Mouse (Mus musculus): Measurements from ENCODE around the gene Fam45a.
"Not testable (repeated sequence)": the region's sequence is repeated elsewhere in the genome, so short reads cannot be mapped to it uniquely, and the experiment has no call there.

Gene Fam45a

GRCm38 (mm10) chr19:60837747-60838146 is 26.4 kb downstream of the Fam45a start:
- in situ Hi-C loops (cut with MboI; ENCODE audit: unreplicated experiment in 2 of 2) = loop anchor here (5.0 kb wide), 1 partner anchor 250 kb away; no protein-coding TSS in a partner anchor

- in situ Hi-C loops (cut with MboI; ENCODE audit: unreplicated experiment in 2 of 2) = loop anchor here in 1 of 2 experiments (5.0 kb wide), 1 partner anchor 44 kb away; the partner anchor contains the start of gene Grk5
Observed at GRCm38 (mm10) chr19:60843324-60843723, 31.9 kb downstream of the Fam45a start.

GRCm38 (mm10) chr19:60845731-60846130 is 34.3 kb downstream of the Fam45a start:
- in situ Hi-C loops (cut with MboI; ENCODE audit: unreplicated experiment in 2 of 2) = no loop called here

GRCm38 (mm10) chr19:60860868-60861700 is 49.7 kb downstream of the Fam45a start, which contains the start of gene Sfxn4:
TSS of gene Sfxn4 (minus strand) at chr19:60861479.
- in situ Hi-C loops (cut with MboI; ENCODE audit: unreplicated experiment in 2 of 2) = no loop called here

GRCm38 (mm10) chr19:60866169-60866568 is 54.8 kb downstream of the Fam45a start:
- in situ Hi-C loops (cut with MboI; ENCODE audit: unreplicated experiment in 2 of 2) = not testable (repeated sequence)

GRCm38 (mm10) chr19:60870489-60870888 is 59.1 kb downstream of the Fam45a start:
- in situ Hi-C loops (cut with MboI; ENCODE audit: unreplicated experiment in 2 of 2) = no loop called here

GRCm38 (mm10) chr19:60871366-60871765 is 60.0 kb downstream of the Fam45a start:
- in situ Hi-C loops (cut with MboI; ENCODE audit: unreplicated experiment in 2 of 2) = no loop called here

GRCm38 (mm10) chr19:60872272-60872671 is 60.9 kb downstream of the Fam45a start:
- in situ Hi-C loops (cut with MboI; ENCODE audit: unreplicated experiment in 2 of 2) = no loop called here

GRCm38 (mm10) chr19:60873501-60873900 is 62.1 kb downstream of the Fam45a start:
- in situ Hi-C loops (cut with MboI; ENCODE audit: unreplicated experiment in 2 of 2) = no loop called here

GRCm38 (mm10) chr19:60874064-60874694 is 62.8 kb downstream of the Fam45a start, which contains the start of gene Prdx3:
TSS of gene Prdx3 (minus strand) at chr19:60874556.
- in situ Hi-C loops (cut with MboI; ENCODE audit: unreplicated experiment in 2 of 2) = no loop called here

GRCm38 (mm10) chr19:60883129-60883528 is 71.7 kb downstream of the Fam45a start:
- in situ Hi-C loops (cut with MboI; ENCODE audit: unreplicated experiment in 2 of 2) = no loop called here

All from v-Abl transformed pro-B cells (cell line).